Mouse (Mus musculus) layer of hippocampus, adult 9-11 months (tissue): ENCODE measurements around the gene Nlrp4f.

Experiments used
- DNase-seq: peaks from one replicate; pipeline ENCODE4 v3.0.0; 2022

The Nlrp4f gene

DNA sequence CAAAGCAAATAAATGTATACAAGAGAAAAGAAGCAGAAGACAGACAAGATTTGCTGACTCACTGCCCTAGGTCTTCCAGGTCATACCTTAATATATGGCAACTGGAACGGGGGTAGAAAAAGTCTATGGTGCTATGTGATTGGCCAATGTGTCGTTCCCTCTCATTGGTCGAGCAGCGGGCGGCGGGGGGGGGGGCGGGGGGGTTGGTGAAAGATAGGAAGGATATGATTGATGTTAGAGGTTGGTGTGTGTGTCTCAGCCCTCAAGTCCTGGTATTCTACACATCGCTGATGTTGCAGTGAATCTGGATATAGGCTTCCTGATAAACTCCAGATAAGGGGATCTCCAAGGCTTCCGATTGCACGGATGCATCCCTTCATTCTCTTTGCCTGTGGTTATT, at the start of gene Nlrp4f:
Gene Nlrp4f (minus strand): TSS at position 101 of the 400 bp plus-strand sequence.
- no peak for DNase-seq

DNA sequence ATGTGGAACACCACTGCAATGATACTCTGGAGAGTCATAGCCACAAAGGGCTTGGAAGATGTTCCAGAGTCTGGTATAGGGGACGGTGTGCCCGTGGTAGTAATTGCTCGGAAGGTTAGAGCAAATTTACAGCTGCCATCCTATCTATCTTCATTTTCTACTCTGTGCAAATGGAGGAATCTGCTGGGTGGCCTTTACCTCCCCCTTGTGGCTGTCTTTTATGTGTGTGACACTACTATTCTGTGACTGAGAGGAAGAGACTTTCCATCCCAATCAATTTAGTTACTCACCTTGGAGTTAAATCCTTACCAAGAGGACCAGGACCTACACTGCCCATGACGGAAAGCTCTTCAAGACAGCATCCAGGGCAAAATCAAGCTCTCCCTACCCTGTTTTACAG, 37.5 kb upstream of the Nlrp4f start:
- no peak for DNase-seq

DNA sequence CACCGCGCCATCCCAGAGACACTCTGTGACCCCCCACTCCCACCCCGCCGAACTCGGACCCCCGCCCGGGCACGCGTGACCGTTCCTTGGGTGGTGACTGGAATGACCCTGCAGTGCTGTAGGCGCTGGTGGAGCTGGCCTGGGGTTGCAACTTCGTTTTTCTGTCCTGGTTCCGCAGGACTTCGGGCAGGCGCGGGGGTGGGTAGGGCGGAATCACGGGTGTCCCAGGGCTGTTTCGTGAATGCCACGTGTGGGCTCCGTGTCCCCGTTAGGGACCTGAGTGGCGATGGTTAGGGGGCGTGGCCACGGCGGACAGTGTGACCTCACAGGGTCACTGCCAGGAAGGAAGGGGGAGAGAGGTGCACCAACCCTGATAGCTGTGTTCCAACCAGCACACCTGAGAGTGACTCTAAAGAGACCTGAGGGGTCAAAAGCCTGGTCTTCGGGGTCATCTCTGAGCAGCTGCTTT, 36.6 kb upstream of the Nlrp4f start:
- no peak for DNase-seq

DNA sequence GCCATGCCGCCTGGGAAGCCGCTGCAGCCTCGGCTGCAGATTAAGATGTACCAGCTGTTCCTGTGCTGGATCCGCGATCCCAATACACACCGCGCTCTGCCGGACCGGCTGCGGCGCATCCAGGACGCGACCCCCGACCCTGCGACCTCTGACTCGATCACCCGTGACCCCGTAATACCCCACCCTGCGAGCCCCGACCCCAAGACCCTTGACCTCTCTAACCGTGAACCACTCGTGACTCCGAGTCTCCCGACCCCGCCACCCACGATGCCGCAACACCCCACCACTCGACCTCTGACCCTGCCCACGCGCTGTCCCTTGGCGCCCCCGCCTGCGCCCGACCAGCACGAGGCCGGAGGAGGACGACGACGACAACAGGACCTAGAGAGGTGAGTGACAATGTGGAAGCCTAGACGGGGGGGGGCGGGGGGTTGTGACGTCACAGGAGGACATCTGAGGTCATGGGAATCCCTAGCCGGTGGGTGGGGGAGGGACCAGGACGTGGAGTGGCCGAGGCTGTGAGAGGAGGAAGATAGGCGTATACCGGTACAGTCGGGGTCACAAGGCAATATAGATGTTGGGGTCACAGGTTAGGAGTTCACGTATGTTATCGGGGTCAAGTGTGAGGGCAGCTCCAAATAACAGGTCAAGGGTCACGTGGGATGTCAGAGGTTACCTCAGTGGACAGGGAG, 36.0 kb upstream of the Nlrp4f start:
- DNase-seq, result peak; percentile 32

DNA sequence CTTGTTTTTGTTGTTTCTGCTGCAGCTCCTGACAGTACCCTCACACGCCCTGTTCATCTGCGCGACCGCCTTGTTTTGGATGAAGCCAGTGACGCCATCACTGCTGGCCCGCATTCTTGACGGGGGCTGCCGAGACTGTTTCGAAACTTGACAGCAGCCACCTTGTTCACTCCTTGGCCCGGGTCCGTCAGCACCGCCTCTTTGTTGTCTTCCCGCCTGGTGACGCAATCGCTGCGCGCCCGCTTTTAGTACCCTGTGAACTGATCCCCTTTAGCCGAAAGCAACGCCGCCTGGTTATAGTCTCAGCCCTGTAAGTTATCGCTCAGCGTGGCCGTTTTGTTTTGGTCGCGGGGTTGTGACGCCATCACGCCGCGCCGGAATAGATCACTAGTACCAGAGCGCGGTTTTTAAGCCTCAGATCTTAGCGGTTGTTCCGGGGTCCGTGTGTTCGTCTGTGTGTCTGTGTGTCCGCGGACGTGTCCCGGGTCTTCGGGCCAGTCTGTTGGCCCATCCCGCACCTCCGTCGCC, 35.4 kb upstream of the Nlrp4f start:
- DNase-seq, result peak; percentile 96

DNA sequence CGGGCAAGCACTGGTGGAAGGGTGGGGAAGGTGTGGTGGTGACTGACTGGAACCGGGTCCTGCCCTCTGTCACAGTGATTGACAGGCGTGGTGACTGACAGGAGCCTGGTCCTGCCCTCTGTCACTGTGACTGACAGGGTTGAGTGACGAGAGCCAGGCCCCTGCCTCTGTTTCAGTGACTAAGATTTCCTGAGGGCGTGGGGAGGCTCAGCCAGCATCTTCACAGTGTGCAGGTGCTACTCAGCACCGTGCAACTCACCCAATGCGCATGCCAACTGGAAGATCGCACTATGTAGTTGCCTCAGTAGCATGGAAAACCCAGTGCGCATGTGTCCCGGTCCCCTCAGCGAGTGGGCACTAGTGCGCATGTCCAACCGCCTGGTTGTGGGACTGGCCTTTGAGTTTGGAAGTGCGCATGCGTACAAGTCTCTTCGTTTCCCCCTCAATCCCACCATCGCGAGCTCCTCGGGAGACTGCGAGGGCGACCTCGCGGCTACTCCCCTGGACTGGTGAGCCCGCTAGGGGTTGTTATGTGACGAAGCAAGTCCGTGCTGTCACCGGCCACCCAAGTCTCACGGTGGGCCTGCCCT, 34.8 kb upstream of the Nlrp4f start:
- DNase-seq, result peak; percentile 98

DNA sequence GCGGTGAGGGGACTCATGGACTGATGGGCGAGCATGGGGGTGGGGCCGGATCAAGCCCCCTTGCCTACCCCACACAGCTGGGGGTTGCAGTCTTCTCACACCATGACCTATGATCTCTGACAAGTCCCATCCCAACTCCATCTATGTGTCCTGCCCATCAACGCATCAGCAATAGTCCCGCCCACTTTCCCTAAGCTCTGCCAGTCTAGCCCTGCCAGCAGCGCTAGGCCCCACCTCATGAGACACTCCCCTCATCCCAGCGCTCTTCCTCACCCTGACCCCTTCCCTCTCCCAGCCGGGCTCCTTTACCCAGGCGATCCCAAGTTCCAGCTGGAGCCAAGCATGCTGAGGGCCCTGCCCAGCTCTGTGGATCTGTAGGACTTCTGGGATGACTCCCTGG, 31.4 kb upstream of the Nlrp4f start:
- no peak for DNase-seq

DNA sequence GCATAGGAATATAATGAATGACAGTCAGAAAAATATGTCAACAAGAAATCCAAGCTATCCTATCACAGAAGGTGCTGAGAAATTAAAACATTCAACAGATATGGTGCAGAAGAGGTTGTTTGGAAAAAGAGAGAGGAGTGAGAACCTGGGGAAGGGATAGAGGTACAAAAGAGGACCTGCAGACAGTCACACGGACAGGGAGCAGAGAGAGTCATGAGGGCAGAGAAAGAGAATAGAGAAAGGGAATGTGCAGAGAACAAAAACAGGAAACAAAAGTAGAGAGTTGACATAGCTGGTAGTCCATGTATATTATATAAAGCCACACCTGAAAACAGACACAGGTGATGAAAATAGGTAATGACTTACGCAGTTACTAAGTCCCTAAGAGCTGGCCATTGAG, 20.9 kb upstream of the Nlrp4f start:
- no peak for DNase-seq

DNA sequence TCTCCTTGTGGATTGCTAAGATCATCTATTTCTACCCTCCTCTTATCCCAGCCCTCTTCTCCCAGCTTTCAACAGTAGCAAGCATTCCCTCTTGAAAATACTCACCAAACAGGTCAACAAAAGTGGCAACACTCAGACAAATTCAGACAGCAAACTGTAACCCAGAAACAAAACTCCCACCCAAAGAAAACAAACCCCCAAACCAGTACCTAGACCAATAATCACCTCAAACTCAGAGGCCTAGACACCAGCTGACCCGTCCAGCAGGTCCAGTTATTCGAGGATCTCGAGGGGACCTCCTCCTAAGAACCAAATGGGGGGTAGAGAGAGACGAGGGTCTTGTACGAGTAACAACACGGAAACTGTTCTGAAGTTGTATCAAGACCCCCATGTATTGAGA, 20.2 kb upstream of the Nlrp4f start:
- no peak for DNase-seq

DNA sequence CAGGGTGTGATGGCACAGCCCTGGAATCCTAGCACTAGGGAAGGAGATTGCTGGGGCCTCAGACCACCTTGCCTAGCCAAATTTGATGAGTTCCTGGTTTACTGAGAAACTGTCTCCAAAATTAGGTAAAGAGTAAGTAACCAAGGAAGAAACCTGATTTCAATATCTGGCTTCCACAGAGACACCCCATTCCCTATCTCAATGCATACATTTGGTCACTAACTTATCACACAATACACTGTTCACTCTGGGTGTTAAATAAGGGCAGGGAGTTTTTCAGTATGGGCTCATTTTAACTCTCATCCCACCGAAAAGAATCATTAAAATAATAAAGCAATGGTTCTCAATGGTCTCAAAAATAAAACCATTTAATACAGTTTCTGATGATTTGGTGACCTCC, 5.1 kb downstream of the Nlrp4f start:
- DNase-seq, result no peak

DNA sequence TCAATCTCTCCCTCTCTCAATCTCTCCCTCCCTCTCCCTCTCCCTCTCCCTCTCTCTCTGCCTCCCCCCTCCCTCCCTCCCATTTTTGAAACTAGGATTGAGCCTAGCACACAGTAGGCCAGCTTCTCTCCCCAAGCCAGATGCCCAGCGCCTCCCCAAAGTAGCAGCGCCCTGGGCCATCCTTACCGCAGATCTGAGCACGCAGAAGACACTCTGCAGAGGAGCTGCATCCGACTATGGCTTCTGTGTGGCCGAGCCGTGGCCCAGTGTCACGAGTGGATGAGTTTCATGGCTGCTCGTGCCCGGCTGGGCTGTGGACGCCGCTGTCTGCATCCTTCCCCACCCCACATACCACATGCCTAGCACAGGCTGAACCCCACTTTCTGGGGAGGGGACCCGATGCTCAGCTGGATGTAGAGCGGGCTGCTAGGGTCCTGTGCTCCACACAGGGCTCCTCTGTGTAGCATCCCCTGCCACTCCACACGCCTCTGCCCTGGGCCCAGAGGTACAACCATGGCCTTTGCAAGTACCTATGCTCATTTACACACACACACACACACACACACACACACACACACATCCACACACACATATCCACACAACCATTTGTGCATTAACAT, 29.2 kb downstream of the Nlrp4f start:
- no peak for DNase-seq

DNA sequence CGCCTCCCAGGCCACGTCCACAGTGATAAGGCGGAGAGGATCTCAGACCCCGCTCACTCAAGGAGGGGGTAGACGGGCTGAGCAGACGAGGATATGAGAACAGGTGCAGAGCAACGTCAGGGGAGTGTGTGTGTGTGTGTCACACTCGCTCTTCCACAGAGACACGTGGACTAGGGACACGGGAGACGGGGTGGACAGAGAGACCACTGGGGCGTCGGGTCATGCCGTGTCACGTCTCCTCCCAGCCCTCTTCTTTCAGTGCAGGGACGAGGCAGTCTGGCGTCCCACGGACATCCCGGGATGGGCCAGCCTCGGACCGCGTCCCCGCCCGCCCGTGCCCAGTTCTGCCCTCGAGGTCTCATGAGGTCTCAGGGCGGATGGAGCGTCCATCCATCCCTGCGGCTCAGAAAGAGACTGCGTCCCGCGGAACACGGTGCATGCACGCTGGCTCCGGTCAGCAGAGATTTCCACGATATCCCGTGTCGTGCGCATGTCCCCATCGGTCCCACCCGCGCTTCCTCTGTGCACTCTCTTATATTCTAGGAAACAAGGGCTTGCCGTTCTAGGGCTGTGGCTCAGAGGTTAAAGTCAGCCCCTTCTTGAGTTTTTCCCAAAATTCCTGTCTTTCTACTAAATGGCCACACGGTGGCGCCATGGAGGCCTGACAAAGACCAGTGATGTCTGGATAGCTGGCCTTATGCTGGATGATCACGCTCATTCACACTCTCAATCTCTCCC, 29.9 kb downstream of the Nlrp4f start:
- peak; percentile 1 for DNase-seq

DNA sequence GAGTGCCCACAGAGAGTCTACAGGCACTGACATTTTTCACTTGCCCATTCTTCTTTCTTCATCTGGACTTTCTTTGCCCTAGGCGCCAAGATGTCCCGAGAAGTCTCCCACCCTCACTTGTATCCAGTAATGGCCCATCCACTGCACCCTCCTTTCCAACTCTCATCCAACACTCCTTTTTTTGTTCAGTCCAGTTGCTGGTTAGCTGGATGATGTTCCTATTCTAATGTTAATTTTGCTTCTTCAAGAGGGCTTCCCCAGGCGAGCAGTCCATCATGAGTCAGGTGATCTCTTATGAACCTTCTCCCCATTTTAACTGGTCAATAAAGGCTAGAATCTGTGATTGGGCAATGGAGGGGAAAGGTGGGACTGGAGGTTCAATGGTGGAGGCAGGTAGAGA, 31.7 kb downstream of the Nlrp4f start:
- no peak for DNase-seq

DNA sequence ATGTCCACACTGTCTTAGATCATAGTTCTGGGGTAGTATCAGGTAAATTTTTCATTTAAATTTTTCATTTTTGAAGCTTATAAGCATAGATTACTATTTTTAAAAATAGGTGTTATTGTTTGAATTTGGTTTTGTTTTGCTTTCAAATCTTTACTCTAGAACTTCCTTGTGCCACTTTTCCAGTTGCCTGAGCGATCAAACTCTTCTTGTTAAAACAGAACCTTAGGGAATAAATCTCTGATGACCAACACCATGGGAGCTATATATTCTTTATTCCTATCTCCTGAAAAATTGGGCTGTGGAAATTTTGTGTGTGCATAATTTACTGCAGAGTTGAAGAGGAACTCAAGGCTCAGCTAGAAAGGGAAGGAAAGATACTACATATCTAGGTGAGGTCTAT, 55.8 kb downstream of the Nlrp4f start, which contains the start of gene Olfr466:
Gene Olfr466 (plus strand): TSS at position 301 of the 400 bp plus-strand sequence.
- DNase-seq, result no peak

DNA sequence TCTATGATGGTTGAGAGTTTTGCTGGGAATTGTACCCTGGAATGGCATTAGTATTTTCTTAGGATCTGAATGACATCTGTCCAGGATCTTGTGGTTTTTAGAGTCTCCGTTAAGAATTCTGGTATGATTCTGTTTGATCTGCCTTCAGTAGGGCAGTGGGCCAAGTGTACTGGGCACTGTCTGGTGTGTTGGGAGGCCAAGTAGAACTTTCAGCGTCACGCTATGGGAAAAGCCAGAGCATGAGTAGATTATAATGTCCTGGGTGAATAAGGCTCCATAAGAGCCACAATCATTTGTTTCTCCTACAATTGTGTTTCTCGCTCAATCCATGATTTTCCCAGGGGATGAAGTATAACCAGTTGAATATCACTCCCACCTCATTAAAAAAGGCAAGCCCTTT, 68.0 kb downstream of the Nlrp4f start, which contains the start of gene Olfr465-ps1:
Gene Olfr465-ps1 (plus strand): TSS at position 301 of the 400 bp plus-strand sequence.
- DNase-seq, result no peak
